Mouse (Mus musculus) intestine, embryonic 15.5 days (tissue): Measurements from ENCODE around the gene Zranb1. TPM values are rescaled to one million over a fixed set of nuclear protein-coding genes. Genes with fewer than 3 reads are reported as not detected.

Source experiments
- ATAC-seq: fragments of 200-750 bp; cut with Nextera tagmentation; 2 replicates; pipeline ENCODE4 v1.8.0; 2017; ENCODE audit warnings: moderate TSS enrichment, moderate library complexity
- H3K27ac ChIP-seq: fragments of 300-500 bp; sonication (generic); 2 replicates; pipeline ENCODE4 v1.5.1; 2015; ENCODE audit warnings: mild to moderate bottlenecking, inconsistent platforms
- H3K27me3 ChIP-seq: fragments of 300-500 bp; sonication (generic); replicated peaks from 2 replicates; pipeline ENCODE4 v1.6.1; 2015; ENCODE audit warnings: inconsistent platforms
- H3K36me3 ChIP-seq: fragments of 300-500 bp; sonication (generic); 2 replicates; pipeline ENCODE4 v1.6.1; 2015; ENCODE audit warnings: inconsistent platforms
- H3K4me1 ChIP-seq: fragments of 300-500 bp; sonication (generic); replicated peaks from 2 replicates; pipeline ENCODE4 v1.6.1; 2015; ENCODE audit warnings: inconsistent platforms
- H3K4me2 ChIP-seq: fragments of 300-500 bp; sonication (generic); replicated peaks from 2 replicates; pipeline ENCODE4 v1.6.1; 2015; ENCODE audit warnings: mild to moderate bottlenecking, inconsistent platforms
- H3K4me3 ChIP-seq: fragments of 300-500 bp; sonication (generic); replicated peaks from 2 replicates; pipeline ENCODE4 v1.5.1; 2015; ENCODE audit warnings: inconsistent platforms
- H3K9ac ChIP-seq: fragments of 300-500 bp; sonication (generic); 2 replicates; pipeline ENCODE4 v1.6.1; 2015; ENCODE audit warnings: inconsistent platforms
- H3K9me3 ChIP-seq: fragments of 300-500 bp; sonication (generic); 2 replicates; pipeline ENCODE4 v1.6.1; 2016; ENCODE audit warnings: inconsistent platforms
- WGBS: fragments of 180-500 bp; shearing (Covaris S2); methylation state at CpG from one replicate; pipeline ENCODE4 v1.1.7; 2015; 5-methylcytosine and 5-hydroxymethylcytosine counted together
- polyA plus RNA-seq: library from polyadenylated mRNA; unstranded; fragments of >200 nt; fragmentation: Nextera tagmentation; extraction: Ambion mirVana; gene quantifications from 2 replicates; pipeline ENCODE4 v1.2.1, GENCODE M21; 2015

Zranb1 gene
- polyA plus RNA-seq, 1 experiment from 2014 or later: 10.6 TPM

DNA sequence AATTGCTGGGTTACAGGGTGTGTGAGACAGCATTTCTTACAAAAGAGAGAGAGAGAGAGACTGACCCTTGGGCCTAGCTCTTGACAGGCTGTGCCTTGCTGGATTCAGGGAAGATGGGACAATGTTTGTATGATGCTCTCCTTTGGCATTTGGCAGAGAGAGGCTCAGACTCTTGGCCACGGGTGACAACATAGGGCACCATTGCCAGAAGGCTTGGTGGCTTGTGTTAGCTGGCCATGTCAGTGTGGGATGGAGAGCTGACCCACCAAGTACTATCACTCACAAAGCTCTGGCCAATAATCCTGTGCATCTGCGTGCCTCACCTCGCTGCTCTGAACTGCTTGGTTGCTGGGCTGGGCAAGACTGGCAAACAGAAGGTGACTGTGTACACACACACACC lies 79.5 kb downstream of the Zranb1 start:
- Histone ChIP-seq H3K4me2 (no peak overlapping the region), H3K4me3 (no peak overlapping the region), H3K4me1 (peaks cover 63% of the 10 kb centered on the region), H3K36me3 (peaks cover 5% of the 10 kb centered on the region; the same call in 1 of the 2 replicates), H3K9ac (no peak overlapping the region), H3K9me3 (no peaks in the 10 kb centered on the region), H3K27ac (peak overlapping the region; percentile 32; the same call in 1 of the 2 replicates), H3K27me3 (no peaks in the 10 kb centered on the region)
- WGBS: 70% methylated on average over 3 of the region's 3 CpGs
- no peak for ATAC-seq

DNA sequence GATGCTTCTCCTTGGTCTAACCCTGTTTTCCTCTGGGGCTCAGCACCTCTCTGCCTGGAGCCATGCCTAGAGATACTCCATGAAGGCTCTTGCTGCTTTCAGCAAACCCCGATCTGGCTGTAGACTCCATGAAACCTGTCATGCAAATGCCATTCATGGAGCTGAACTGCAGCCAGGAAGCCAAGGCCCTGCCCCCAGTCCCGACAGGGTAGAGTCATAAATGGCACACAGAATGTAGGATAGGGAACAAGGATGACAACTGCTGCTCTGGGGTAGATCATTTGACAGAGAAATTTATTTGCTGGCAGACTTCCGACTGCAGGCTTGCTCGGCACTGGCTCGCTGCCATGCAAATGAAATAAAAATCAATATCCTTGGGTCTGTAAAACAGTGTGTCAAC lies 80.2 kb downstream of the Zranb1 start:
- 5% methylated on average over 5 of the region's 5 CpGs for WGBS
- H3K27ac ChIP-seq: peak overlapping the region; percentile 69
- H3K36me3 ChIP-seq: peaks cover 5% of the 10 kb centered on the region; the same call in 1 of the 2 replicates
- peaks cover 64% of the 10 kb centered on the region for H3K4me1 ChIP-seq
- no peak overlapping the region for H3K9ac ChIP-seq
- H3K4me2 ChIP-seq: peak overlapping the region; percentile 33; the same call in 1 of the 2 replicates
- H3K9me3 ChIP-seq: no peaks in the 10 kb centered on the region
- ATAC-seq: peak; percentile 48
- H3K4me3 ChIP-seq: no peak overlapping the region
- H3K27me3 ChIP-seq: no peaks in the 10 kb centered on the region

DNA sequence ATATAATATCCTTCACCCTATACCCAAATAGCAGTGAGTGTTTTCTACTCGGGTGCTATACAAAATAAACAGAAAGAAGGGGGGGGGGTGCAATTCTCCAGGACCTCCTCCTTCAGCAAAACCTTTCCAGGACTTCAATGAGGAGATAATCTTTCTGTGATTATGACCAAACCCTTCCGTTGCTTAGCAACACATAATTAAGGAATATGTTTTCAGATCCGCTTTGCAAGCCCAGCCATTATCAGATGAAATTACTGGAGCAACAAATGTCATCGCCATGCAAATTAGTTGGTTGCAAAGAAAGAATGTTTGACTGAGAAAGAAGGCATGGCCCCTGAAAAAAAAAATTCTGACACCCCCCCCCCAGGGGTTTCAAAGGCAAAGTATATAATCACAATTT lies 80.7 kb downstream of the Zranb1 start:
- ATAC-seq: peak; percentile 0; the same call in 1 of the 2 replicates
- no peaks in the 10 kb centered on the region for H3K9me3 ChIP-seq
- no peak overlapping the region for H3K27ac ChIP-seq
- no peak overlapping the region; the same call in 1 of the 2 replicates for H3K4me2 ChIP-seq
- no peak overlapping the region for H3K4me3 ChIP-seq
- WGBS: 34% methylated on average over 4 of the region's 4 CpGs
- H3K9ac ChIP-seq: no peak overlapping the region
- no peaks in the 10 kb centered on the region for H3K27me3 ChIP-seq
- peaks cover 5% of the 10 kb centered on the region; the same call in 1 of the 2 replicates for H3K36me3 ChIP-seq
- H3K4me1 ChIP-seq: peaks cover 64% of the 10 kb centered on the region

DNA sequence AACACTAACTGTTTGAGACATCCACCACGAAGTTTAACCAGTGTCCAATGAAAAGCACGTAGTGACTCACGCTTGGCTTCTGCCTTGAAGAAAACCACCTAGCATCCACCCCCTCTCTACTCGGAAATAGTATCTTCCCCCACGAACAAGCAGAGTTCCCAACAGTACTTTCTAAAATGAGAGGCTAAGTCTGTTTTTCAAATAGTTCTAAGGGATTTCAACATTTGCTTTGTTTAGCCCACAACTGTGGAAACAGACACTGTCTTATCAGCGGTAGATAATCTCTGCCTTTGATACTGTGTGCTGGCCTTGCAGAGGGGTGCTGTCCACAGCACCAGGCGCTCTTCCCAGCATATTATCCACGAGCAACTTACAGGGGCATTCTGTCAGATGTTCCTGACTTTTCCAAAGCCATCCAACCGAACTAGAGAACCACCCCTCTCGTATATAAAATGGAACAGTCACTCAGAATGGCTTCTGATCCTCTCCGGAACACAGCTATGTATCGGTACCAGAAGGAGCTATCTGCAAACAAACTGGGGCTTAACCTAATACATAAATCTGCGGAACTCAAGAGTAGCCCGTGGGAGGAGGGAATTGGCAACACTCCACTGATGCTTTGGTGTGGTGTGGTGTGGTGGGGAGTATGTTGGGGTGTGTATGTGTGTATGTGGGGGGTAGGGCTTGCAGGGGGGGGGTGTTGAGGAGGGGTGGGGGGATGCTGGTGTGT lies 81.9 kb downstream of the Zranb1 start:
- H3K4me1 ChIP-seq: peaks cover 58% of the 10 kb centered on the region
- no peak for ATAC-seq
- H3K9me3 ChIP-seq: no peaks in the 10 kb centered on the region
- no peaks in the 10 kb centered on the region for H3K27me3 ChIP-seq
- H3K27ac ChIP-seq: 0 out of 2 replicates have a peak overlapping the region, but pooled peaks have one; percentile 14
- H3K9ac ChIP-seq: no peak overlapping the region
- WGBS: 34% methylated on average over 14 of the region's 14 CpGs
- H3K4me2 ChIP-seq: no peak overlapping the region
- no peak overlapping the region for H3K4me3 ChIP-seq
- peaks cover 5% of the 10 kb centered on the region; the same call in 1 of the 2 replicates for H3K36me3 ChIP-seq

DNA sequence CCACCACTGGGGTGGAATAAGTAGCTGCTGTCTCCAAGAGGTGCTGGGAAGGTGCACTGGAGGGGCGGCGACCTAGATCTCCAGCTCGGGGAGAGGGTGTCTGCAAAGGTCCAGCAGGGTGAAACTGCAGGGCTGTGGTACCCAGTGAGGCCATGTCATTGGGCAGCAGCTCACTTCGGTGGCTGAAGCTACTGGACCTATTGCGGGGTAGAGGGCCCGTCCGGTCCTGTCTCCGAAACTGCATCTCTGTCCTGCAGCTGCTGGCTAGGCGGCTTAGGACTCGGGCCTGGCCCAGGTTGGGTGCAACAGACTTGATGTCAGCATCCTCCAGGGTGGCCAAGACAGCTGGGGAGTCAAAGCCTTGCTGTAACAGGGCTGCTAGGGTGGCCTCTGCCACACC lies 83.0 kb downstream of the Zranb1 start:
- Histone ChIP-seq H3K27me3 (no peaks in the 10 kb centered on the region), H3K27ac (no peak overlapping the region), H3K36me3 (peaks cover 5% of the 10 kb centered on the region; the same call in 1 of the 2 replicates), H3K9ac (no peak overlapping the region), H3K4me1 (peaks cover 47% of the 10 kb centered on the region), H3K4me3 (no peak overlapping the region), H3K9me3 (no peaks in the 10 kb centered on the region), H3K4me2 (no peak overlapping the region)
- WGBS: 95% methylated on average over 10 of the region's 10 CpGs
- ATAC-seq: no peak

DNA sequence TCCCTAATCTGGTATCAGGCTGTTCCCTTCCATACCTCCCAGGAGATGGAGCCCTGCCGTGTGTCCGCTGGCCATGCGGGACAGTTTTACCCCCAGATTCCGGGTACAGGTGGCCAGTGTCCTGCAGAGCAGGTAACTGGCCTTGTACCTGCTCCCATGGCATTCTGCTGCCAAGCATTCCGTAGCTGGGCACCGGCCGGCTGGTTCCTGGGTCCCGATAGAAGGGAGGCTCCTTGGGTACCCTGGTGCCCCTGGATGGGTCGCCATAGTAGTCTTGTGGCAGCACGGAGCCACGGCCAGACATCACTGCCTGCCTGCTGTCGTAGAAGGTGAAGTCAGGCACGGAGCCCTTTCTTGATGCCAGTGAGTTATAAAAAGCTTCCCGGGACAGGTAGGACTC lies 83.7 kb downstream of the Zranb1 start:
- no peaks in the 10 kb centered on the region for H3K27me3 ChIP-seq
- no peak overlapping the region for H3K4me2 ChIP-seq
- H3K9ac ChIP-seq: no peak overlapping the region
- no peak for ATAC-seq
- no peaks in the 10 kb centered on the region for H3K9me3 ChIP-seq
- peaks cover 47% of the 10 kb centered on the region for H3K4me1 ChIP-seq
- no peak overlapping the region for H3K4me3 ChIP-seq
- H3K36me3 ChIP-seq: peaks cover 5% of the 10 kb centered on the region; the same call in 1 of the 2 replicates
- WGBS: 94% methylated on average over 14 of the region's 14 CpGs
- peak overlapping the region; percentile 76; the same call in 1 of the 2 replicates for H3K27ac ChIP-seq

DNA sequence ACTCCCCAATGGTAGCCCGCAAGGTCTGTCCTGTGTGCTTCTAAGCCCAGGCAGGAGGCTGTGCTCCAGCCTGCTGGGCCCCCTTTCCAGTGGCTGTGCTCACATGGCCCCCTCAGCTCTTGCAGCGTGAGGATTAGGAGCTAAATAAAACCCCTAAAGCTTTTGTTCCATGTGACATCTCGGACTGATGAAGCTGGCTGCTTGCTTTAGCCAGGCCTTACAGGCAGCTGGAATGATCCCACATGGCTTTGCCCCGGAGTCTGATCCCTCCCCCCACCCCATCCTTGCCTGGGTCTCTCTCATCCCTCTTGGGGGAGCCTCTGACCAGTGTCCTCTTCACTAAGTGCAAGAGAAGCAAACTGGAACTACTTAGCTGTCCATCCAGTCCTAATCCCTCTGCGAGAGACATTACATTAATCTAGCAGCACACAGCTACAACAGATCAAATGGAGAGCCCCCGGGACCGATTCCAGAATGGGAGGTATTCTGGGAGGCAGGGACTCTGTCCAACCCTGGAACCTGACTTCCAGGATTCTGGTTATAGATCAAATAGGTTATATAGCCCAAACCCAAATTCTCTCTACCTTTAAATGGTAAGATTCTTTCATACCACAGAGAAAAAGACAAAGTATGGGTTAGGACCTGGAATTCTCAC lies 84.6 kb downstream of the Zranb1 start:
- no peaks in the 10 kb centered on the region for H3K9me3 ChIP-seq
- H3K27me3 ChIP-seq: no peaks in the 10 kb centered on the region
- H3K4me3 ChIP-seq: no peak overlapping the region
- H3K4me2 ChIP-seq: peak overlapping the region; percentile 28; the same call in 1 of the 2 replicates
- ATAC-seq: peak; percentile 16; the same call in 1 of the 2 replicates
- H3K36me3 ChIP-seq: peaks cover 5% of the 10 kb centered on the region; the same call in 1 of the 2 replicates
- WGBS: 31% methylated on average over 7 of the region's 7 CpGs
- H3K9ac ChIP-seq: no peak overlapping the region
- peak overlapping the region; percentile 76 for H3K27ac ChIP-seq
- peaks cover 52% of the 10 kb centered on the region for H3K4me1 ChIP-seq

DNA sequence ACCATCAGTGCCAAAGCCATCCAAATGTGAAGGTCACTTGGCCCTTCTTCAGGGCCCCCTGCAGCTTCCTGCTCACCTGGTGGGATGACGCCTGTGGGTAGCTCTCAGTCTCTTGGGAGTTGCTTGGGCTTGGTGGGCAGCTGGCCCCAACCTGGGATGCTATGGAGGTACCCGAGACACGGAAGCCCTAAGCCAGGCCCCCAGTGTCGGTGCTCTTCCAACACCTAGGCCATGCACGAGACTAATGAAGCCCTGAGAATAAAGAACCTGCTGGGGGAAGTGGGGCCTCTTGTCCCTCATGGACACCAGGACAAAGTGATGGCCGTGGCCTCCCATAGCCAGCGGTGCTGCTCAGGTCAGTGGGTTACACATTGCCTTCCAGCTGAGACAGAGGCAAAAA lies 88.0 kb downstream of the Zranb1 start:
- ATAC-seq: no peak
- Histone ChIP-seq H3K4me2 (no peak overlapping the region), H3K27me3 (no peaks in the 10 kb centered on the region), H3K9ac (no peak overlapping the region), H3K27ac (no peak overlapping the region), H3K4me3 (no peak overlapping the region), H3K36me3 (no peaks in the 10 kb centered on the region), H3K9me3 (no peaks in the 10 kb centered on the region), H3K4me1 (peaks cover 43% of the 10 kb centered on the region)
- WGBS: 87% methylated on average over 7 of the region's 7 CpGs

DNA sequence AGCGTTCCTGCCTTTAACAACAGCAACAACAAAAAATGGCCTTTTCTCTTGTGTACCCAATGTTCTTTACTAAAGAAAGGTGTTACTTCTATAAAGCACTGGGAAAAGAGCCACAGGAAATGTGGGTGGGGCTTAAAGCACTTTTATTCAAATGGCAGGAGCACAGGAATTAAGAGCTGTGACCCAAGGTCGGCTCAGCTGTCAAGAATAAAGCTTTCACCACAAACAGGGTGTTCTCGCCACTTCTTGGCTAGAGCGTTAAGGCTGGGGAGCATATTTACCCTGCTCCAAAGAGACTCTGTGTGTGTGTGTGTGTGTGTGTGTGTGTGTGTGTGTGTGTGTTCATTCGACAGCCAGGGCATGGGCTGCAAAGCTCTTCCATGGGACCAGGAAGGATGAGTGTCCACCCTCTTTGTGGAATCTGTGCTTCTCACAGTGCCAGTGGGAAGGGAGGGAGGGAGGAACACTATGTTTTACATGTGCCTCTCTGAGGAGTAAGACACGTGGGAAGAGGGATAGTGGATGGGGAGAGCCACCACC lies 88.6 kb downstream of the Zranb1 start:
- H3K4me1 ChIP-seq: peaks cover 40% of the 10 kb centered on the region
- no peak for ATAC-seq
- H3K4me2 ChIP-seq: no peak overlapping the region
- WGBS: 44% methylated on average over 6 of the region's 6 CpGs
- H3K27me3 ChIP-seq: no peaks in the 10 kb centered on the region
- H3K27ac ChIP-seq: no peak overlapping the region
- no peaks in the 10 kb centered on the region for H3K9me3 ChIP-seq
- no peak overlapping the region for H3K9ac ChIP-seq
- H3K36me3 ChIP-seq: no peaks in the 10 kb centered on the region
- no peak overlapping the region for H3K4me3 ChIP-seq

DNA sequence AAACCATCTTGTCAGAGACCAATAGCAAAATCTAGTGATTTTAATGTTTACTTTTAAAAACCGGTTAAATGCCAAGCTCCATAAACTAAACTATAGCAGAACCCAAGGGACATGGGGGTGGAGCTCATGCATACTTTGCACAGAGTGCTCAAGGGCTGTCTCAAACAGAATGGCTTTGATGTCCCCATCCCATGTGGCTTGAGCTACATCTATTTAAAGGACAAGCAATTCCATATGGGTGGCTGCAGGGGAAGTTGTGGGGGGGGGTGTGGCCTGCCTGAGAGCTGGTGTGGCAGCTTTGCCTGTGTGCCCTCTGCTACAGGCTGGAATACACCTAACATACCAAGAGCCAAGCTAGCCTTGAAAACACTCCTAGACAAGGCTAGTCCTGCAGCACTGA lies 93.8 kb downstream of the Zranb1 start:
- WGBS: 22% methylated on average over 1 of the region's 1 CpGs

DNA sequence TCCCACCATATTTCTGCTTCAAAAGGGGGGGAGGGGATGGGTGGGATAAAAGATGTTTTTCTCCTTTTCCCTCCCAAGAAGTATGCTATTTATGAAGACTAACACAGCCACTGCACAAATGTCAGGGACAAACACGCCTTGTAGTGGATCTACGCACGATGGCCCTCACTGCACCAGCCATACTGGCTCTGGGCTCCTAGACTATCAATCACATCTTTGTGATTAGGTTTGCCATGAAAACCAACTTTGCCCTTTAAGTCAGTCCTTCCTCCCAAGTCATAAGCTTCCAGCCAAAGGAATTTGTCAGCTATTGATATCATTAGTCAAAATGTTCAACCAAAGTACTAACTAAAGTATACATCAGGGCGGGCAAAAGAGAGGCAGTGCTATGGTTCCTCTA lies 97.0 kb downstream of the Zranb1 start:
- no peak overlapping the region for H3K9ac ChIP-seq
- H3K4me3 ChIP-seq: no peak overlapping the region
- no peaks in the 10 kb centered on the region for H3K36me3 ChIP-seq
- no peaks in the 10 kb centered on the region for H3K27me3 ChIP-seq
- H3K4me2 ChIP-seq: no peak overlapping the region
- no peaks in the 10 kb centered on the region for H3K9me3 ChIP-seq
- H3K4me1 ChIP-seq: peaks cover 34% of the 10 kb centered on the region
- 82% methylated on average over 4 of the region's 4 CpGs for WGBS
- no peak overlapping the region for H3K27ac ChIP-seq
- ATAC-seq: no peak

More for the DNA sequence above, 93.8 kb downstream of the Zranb1 start:
- no peak for ATAC-seq
- H3K36me3 ChIP-seq: no peaks in the 10 kb centered on the region
- no peak overlapping the region for H3K9ac ChIP-seq
- no peak overlapping the region for H3K27ac ChIP-seq
- H3K9me3 ChIP-seq: no peaks in the 10 kb centered on the region
- no peak overlapping the region for H3K4me2 ChIP-seq
- H3K4me3 ChIP-seq: no peak overlapping the region
- peaks cover 37% of the 10 kb centered on the region for H3K4me1 ChIP-seq
- H3K27me3 ChIP-seq: no peaks in the 10 kb centered on the region

DNA sequence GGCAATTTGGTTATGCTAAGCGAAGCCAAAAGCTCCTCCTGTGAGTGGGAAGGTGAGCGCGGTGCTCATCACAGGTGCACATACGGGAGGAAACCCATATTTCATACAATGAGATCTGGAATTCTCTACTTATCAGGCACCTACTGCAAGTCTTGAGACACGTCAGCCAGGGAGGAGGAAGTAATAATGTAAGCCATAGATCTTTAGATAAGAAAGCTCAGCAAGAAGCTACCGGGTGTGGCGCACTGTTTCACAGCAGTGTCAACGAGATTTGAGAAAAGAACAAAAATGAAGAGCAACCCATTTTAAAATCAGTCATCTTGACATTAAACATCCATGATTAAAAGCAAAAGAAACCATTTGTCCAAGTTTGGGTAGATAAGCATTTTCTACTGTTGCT lies 98.1 kb downstream of the Zranb1 start:
- WGBS: 67% methylated on average over 8 of the region's 8 CpGs
- Histone ChIP-seq H3K9ac (no peak overlapping the region), H3K9me3 (no peaks in the 10 kb centered on the region), H3K4me3 (no peak overlapping the region), H3K27ac (peak overlapping the region; percentile 62; the same call in 1 of the 2 replicates), H3K27me3 (no peaks in the 10 kb centered on the region), H3K36me3 (no peaks in the 10 kb centered on the region), H3K4me2 (peak overlapping the region; percentile 34; the same call in 1 of the 2 replicates), H3K4me1 (peaks cover 39% of the 10 kb centered on the region)
- ATAC-seq: peak; percentile 53
